13 mouse cellular contexts compared by ENCODE assay signal in genomic region chr9:64700451-64701311, GRCm38 (mm10). TPM values are rescaled to one million over a fixed set of nuclear protein-coding genes. Genes with fewer than 3 reads are reported as not detected.
A peak's percentile ranks its signal among the peaks of the same experiment; 100 is the strongest.
DNase-seq lines count a peak whose midpoint lies in the region; ATAC-seq and TF ChIP-seq lines count a peak whose summit lies in the region.
"Had no signal": no experiment of that assay in that cellular context is flagged by ENCODE, and none has a peak within 500 bp of the region (broad histone marks: within the 10 kb centered on the region; RNA-seq: fewer than 3 reads in every experiment).

No protein-coding gene starts in this region.

- DNase-seq in Patski (ENCODE audit: low read depth, low spot score) (peak; percentile 31), MN1 (ENCODE audit: low spot score) (no peak)
- DNase-seq in spleen, postnatal 10 days (ENCODE audit: low spot score in 2 of 2): no peak
- DNase-seq in thymus, postnatal 10 days (ENCODE audit: low spot score in 2 of 2): no peak
- no peak for DNase-seq in urinary bladder, postnatal 36 days (ENCODE audit: low spot score in 2 of 2)
- DNase-seq: adrenal gland, postnatal 10 days; cerebellum, adult 8-10 months; lung, postnatal 10 days had no signal

- 57% methylated on average over 4 of the region's 4 CpGs for WGBS in intestine, embryonic 15.5 days
- 76% methylated on average over 4 of the region's 4 CpGs for WGBS in kidney, embryonic 15.5 days
- 71% methylated on average over 4 of the region's 4 CpGs for WGBS in liver, embryonic 12.5 days (ENCODE audit: insufficient replicate concordance)

- H3K27me3 ChIP-seq in Patski: no peaks in the 10 kb centered on the region
- no peaks in the 10 kb centered on the region for H3K27me3 ChIP-seq in intestine, embryonic 15.5 days (replicated peaks)
- H3K27me3 ChIP-seq in kidney, embryonic 15.5 days: no peaks in the 10 kb centered on the region
- no peaks in the 10 kb centered on the region for H3K27me3 ChIP-seq in liver, embryonic 12.5 days (replicated peaks)
- H3K27me3 ChIP-seq: hindbrain, embryonic 15.5 days had no signal

- no peak for ATAC-seq in Patski
- ATAC-seq in intestine, embryonic 15.5 days: peak; percentile 83
- ATAC-seq in kidney, embryonic 15.5 days (replicated peaks; ENCODE audit: low FRiP score): no peak
- ATAC-seq in liver, embryonic 12.5 days: no peak

- POLR2A ChIA-PET in Patski (lab: Charles Lee): interaction anchor here (0.6 to 1.3 kb wide), 3 partner anchors 10 to 33 kb away, joined by 3 to 4 read pairs (median 4); no protein-coding TSS in a partner anchor

- TF ChIP-seq CTCF in Patski (IDR thresholded peaks at IDR 0.05): no peak

- 0 out of 2 replicates have a peak, but pooled peaks cover 25% of the 10 kb centered on the region for H3K4me1 ChIP-seq in intestine, embryonic 15.5 days (replicated peaks)
- peaks cover 41% of the 10 kb centered on the region for H3K4me1 ChIP-seq in kidney, embryonic 15.5 days
- H3K4me1 ChIP-seq in liver, embryonic 12.5 days: peaks cover 23% of the 10 kb centered on the region
- H3K4me1 ChIP-seq: hindbrain, embryonic 15.5 days had no signal

- H3K4me3 ChIP-seq in intestine, embryonic 15.5 days (replicated peaks): no peak overlapping the region
- no peak overlapping the region for H3K4me3 ChIP-seq in kidney, embryonic 15.5 days (replicated peaks)
- no peak overlapping the region for H3K4me3 ChIP-seq in liver, embryonic 12.5 days
- H3K4me3 ChIP-seq: hindbrain, embryonic 15.5 days had no signal

- H3K36me3 ChIP-seq in intestine, embryonic 15.5 days: 0 out of 2 replicates have a peak, but pooled peaks cover 3% of the 10 kb centered on the region
- H3K36me3 ChIP-seq in kidney, embryonic 15.5 days: peaks cover 42% of the 10 kb centered on the region
- peaks cover 36% of the 10 kb centered on the region for H3K36me3 ChIP-seq in liver, embryonic 12.5 days

- in situ Hi-C loops in Patski (cut with MboI; ENCODE audit: low pct_unique_long_range_greater_than_20kb): no loop called here

- H3K9me3 ChIP-seq in intestine, embryonic 15.5 days: no peaks in the 10 kb centered on the region
- no peaks in the 10 kb centered on the region for H3K9me3 ChIP-seq in kidney, embryonic 15.5 days (replicated peaks)
- H3K9me3 ChIP-seq in liver, embryonic 12.5 days (replicated peaks): no peaks in the 10 kb centered on the region
- H3K9me3 ChIP-seq: hindbrain, embryonic 15.5 days had no signal

- CTCF ChIA-PET in Patski (lab: Charles Lee): interaction anchor here (1.2 to 2.2 kb wide), 4 partner anchors 9 to 33 kb away, joined by 3 to 6 read pairs (median 4); no protein-coding TSS in a partner anchor

- H3K9ac ChIP-seq in intestine, embryonic 15.5 days: no peak overlapping the region
- no peak overlapping the region for H3K9ac ChIP-seq in kidney, embryonic 15.5 days
- no peak overlapping the region for H3K9ac ChIP-seq in liver, embryonic 12.5 days
- H3K9ac ChIP-seq: hindbrain, embryonic 15.5 days; liver, embryonic 14.5 days had no signal

- no peak overlapping the region for H3K4me2 ChIP-seq in intestine, embryonic 15.5 days (replicated peaks)
- no peak overlapping the region for H3K4me2 ChIP-seq in kidney, embryonic 15.5 days
- H3K4me2 ChIP-seq in liver, embryonic 12.5 days: no peak overlapping the region
- H3K4me2 ChIP-seq: hindbrain, embryonic 15.5 days had no signal

- peak overlapping the region; percentile 51; the same call in 1 of the 2 replicates for H3K27ac ChIP-seq in intestine, embryonic 15.5 days
- H3K27ac ChIP-seq in kidney, embryonic 15.5 days: peak overlapping the region; percentile 73
- 0 out of 2 replicates have a peak overlapping the region, but pooled peaks have one; percentile 11 for H3K27ac ChIP-seq in liver, embryonic 12.5 days
- H3K27ac ChIP-seq: hindbrain, embryonic 15.5 days; liver, embryonic 14.5 days had no signal

RNA-seq across cellular contexts. Expression of gene Rab11a, which starts 36.9 kb away (rescaled TPM):
- 579 TPM for polyA plus RNA-seq in Patski (2021)
- 512 and 519 TPM in 2 replicates for polyA plus RNA-seq in intestine, embryonic 15.5 days (2015; fragmentation: Nextera tagmentation; extraction: Ambion mirVana)
- polyA plus RNA-seq in kidney, embryonic 15.5 days (2015; fragmentation: Nextera tagmentation; extraction: Ambion mirVana): 550 and 571 TPM in 2 replicates
- 240 and 248 TPM in 2 replicates for polyA plus RNA-seq in liver, embryonic 12.5 days (2016; fragmentation: Nextera tagmentation; extraction: Ambion mirVana)

Comparison
In these comparisons a context has a peak if more than half of its experiments do, and no peak if none do; other contexts are left out.
1. H3K27ac ChIP-seq: peak in every context shown above with its lines; median percentile 73 in kidney, embryonic 15.5 days; 51 in intestine, embryonic 15.5 days; 11 in liver, embryonic 12.5 days.